Mouse (Mus musculus) CD4-positive, CD25-positive, alpha-beta regulatory T cell, adult 9 weeks (primary cell): ENCODE results near the gene Alyref. TPM values are rescaled to one million over a fixed set of nuclear protein-coding genes. Genes with fewer than 3 reads are reported as not detected.

Source experiments
- polyA plus RNA-seq: library from polyadenylated mRNA; unstranded; fragments of 100-300 nt; shearing (Covaris generic); gene quantifications from one replicate; pipeline ENCODE4 v1.2.1, GENCODE M21; 2017

Gene Alyref
- polyA plus RNA-seq: 3.4 TPM

GRCm38 (mm10) chr11:120598283-120598989, at the start of gene Alyref, which contains the start of gene Anapc11:
Gene Alyref (minus strand): TSS chr11:120598365.
Gene Anapc11 (plus strand): TSS chr11:120598421.

DNA sequence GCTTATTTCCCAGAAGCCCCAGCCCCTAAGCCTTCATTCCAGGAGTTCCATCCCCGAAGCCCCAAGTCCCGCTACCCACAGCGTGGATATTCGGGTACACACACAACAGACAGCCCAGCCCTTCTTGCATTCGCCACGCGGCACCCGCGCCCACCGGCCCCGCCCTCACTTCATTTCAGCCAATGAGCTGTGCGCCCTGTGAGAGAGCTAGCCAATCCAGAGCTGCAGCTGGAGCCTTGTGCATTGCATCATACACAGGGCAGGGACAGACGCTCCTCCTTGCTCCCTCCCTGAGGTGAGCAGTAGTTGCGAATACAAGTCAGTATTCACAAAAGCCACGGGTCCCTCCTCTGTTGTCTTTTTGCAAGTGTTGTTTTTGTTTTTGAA, 45.4 kb upstream of the Alyref start, which contains the start of gene Pycr1:
Gene Pycr1, minus strand, starts transcription at position 169 of the 387 bp plus-strand sequence.

GRCm38 (mm10) chr11:120633520-120634343, 35.6 kb upstream of the Alyref start, which contains the start of gene Mafg:
Gene Mafg (minus strand): TSS chr11:120633600.

GRCm38 (mm10) chr11:120625152-120625775, 27.1 kb upstream of the Alyref start, which contains the start of gene Sirt7:
Gene Sirt7 (minus strand): TSS chr11:120625240.

GRCm38 (mm10) chr11:120617519-120618112, 19.5 kb upstream of the Alyref start, which contains the start of gene Pcyt2:
Gene Pcyt2 (minus strand): TSS chr11:120617936.

DNA sequence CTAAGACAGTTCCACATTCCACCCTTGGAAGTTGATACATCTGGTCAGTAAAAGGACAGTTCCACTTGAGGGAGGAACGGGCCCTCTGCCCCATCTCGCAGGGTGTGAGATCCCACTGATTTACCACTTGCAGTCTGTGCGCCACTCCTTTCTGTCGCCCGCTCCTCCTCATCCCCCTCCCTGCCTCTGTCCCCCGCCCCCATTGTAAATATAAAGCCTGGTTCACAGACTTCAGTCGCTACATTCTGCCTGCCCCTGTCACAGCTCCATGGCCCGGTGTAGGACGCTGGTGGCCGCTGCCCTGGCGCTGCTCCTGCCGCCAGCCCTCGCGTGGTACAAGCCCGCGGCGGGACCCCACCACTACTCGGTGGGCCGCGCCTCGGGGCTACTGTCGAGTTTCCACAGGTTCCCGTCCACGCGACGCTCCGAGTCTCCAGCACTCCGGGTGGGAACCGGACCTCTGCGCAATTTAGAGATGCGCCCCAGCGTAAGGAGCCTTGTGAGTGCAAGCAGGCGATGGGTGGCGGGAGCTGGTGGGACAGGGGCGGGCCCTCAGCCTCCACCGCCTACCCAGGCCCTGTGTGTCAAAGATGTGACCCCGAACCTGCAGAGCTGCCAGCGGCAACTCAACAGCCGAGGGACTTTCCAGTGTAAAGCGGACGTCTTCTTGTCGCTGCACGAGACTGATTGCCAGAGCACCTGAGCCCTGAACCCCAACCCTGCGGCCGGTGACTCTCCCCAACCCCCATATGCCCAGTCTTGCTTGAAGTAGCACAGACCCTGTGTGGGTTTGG, 10.3 kb upstream of the Alyref start, which contains the start of gene Npb:
Gene Npb, plus strand, starts transcription at position 237 of the 794 bp plus-strand sequence.

GRCm38 (mm10) chr11:120581490-120582267, 16.5 kb downstream of the Alyref start, which contains the start of gene Arhgdia:
Gene Arhgdia (minus strand): TSS chr11:120581624.

GRCm38 (mm10) chr11:120572752-120573584, 25.2 kb downstream of the Alyref start, which contains the start of gene P4hb:
Gene P4hb (minus strand): TSS chr11:120573253.

DNA sequence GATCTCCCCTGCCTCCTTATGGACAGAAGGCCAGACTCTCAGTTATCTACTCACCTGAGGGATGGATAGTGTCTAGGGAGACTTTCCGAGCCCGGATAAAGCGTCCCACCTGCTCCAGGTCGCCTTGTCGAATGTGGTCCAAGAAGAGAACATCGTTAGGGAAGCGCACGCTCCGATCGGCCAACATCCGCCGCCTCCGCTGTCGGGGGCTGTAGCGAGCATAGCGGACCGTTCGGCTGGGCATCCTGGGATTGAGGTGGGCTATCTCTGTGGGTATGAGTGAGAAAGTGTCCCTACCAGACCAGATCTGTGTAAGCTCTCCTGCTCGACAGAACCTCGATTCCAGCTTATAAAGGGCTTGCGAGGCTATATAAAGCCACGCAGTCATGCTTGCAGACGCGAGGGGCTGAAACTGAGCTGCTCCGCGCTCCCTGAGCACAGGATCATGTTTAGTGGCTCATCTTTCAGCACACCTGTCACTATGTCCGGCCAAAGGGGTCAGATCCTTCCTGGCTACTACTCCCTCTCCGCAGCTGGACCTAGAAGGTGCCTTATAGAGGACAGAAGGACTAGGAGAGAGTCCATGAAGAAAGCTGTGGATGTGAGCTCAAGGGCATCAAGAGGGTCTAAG, 47.2 kb downstream of the Alyref start, which contains the start of gene Ppp1r27:
Gene Ppp1r27, minus strand, starts transcription at position 323 of the 631 bp plus-strand sequence.

DNA sequence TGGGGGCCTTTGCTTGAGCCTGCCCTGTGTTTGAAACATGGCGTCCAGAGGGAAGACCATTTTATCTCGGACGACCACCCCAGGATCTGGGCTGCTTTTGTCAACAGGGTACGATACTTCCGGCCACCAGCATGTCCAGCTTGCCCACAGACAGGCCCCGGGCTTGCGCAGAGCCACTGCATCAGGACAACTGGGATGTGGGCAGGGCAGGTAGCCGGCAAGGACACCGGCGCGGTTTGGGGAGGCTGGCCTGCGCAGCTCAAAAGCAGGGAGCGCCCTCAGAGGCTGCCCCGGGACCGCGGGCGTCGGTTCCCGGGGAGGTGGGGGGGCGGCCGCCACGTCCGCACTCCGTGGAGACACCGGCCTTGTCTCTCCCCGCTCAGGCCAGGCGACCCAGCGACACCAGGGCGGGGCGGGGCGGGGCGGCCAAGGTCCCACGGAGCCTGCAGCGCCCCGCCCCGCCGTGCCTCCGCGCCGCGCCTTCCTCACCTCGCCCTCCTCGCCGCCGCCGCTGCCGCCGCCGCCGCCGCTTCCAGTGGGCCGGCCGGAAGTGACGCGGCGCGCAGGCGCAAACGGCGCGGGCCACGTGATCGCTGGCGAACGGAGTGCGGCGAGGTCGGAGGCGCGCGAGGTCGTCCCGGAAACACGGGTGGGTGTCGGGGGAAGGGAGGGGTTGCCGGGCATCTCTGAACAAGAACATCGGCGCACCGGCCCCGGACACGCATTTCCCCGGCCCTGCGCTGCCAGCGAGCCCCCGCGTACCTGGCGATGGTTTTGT, 48.8 kb downstream of the Alyref start, which contains the start of gene Mcrip1:
Gene Mcrip1, minus strand, starts transcription at position 560 of the 778 bp plus-strand sequence.

Other genes with a start within 250 kb of the Alyref start
- 2,599 TPM for gene Actg1, start 249.8 kb downstream of the Alyref start, polyA plus RNA-seq
- gene Fscn2, start 236.8 kb downstream of the Alyref start, polyA plus RNA-seq: 0.16 TPM
- gene Faap100, start 219.6 kb downstream of the Alyref start, polyA plus RNA-seq: 29.3 TPM
- 7.2 TPM for gene Nploc4, start 160.7 kb downstream of the Alyref start, polyA plus RNA-seq
- gene Tspan10, start 155.7 kb downstream of the Alyref start, polyA plus RNA-seq: not detected
- gene Pde6g, start 144.9 kb downstream of the Alyref start, polyA plus RNA-seq: 0.30 TPM
- 5.6 TPM for gene Oxld1, start 140.3 kb downstream of the Alyref start, polyA plus RNA-seq
- 50.8 TPM for gene Ccdc137, start 140.2 kb downstream of the Alyref start, polyA plus RNA-seq
- gene Arl16, start 130.8 kb downstream of the Alyref start, polyA plus RNA-seq: 42.3 TPM
- gene Mrpl12, start 113.8 kb downstream of the Alyref start, polyA plus RNA-seq: 84.8 TPM
- 12.9 TPM for gene Slc25a10, start 106.5 kb downstream of the Alyref start, polyA plus RNA-seq
- gene Gcgr, start 67.7 kb downstream of the Alyref start, polyA plus RNA-seq: not detected
- gene Mcrip1, start 48.6 kb downstream of the Alyref start, polyA plus RNA-seq: 95.6 TPM
- not detected for gene Ppp1r27, start 47.2 kb downstream of the Alyref start, polyA plus RNA-seq
- gene P4hb, start 25.1 kb downstream of the Alyref start, polyA plus RNA-seq: 224 TPM
- gene Arhgdia, start 16.7 kb downstream of the Alyref start, polyA plus RNA-seq: 899 TPM
- 147 TPM for gene Anapc11, start 56 bp upstream of the Alyref start, polyA plus RNA-seq
- 0.92 TPM for gene Npb, start 10.1 kb upstream of the Alyref start, polyA plus RNA-seq
- gene Pcyt2, start 19.6 kb upstream of the Alyref start, polyA plus RNA-seq: 206 TPM
- 128 TPM for gene Sirt7, start 26.9 kb upstream of the Alyref start, polyA plus RNA-seq
- gene Mafg, start 35.2 kb upstream of the Alyref start, polyA plus RNA-seq: 8.0 TPM
- gene Pycr1, start 45.4 kb upstream of the Alyref start, polyA plus RNA-seq: 0.72 TPM
- 0.40 TPM for gene Myadml2, start 49.8 kb upstream of the Alyref start, polyA plus RNA-seq
- gene Notum, start 62.8 kb upstream of the Alyref start, polyA plus RNA-seq: not detected
- 104 TPM for gene Aspscr1, start 74.6 kb upstream of the Alyref start, polyA plus RNA-seq
- 146 TPM for gene Cenpx, start 115.4 kb upstream of the Alyref start, polyA plus RNA-seq
- gene Lrrc45, start 115.6 kb upstream of the Alyref start, polyA plus RNA-seq: 75.0 TPM
- 0.63 TPM for gene Rac3, start 123.1 kb upstream of the Alyref start, polyA plus RNA-seq
- gene Dcxr, start 128.9 kb upstream of the Alyref start, polyA plus RNA-seq: 26.8 TPM
- gene Cbr2, start 133.7 kb upstream of the Alyref start, polyA plus RNA-seq: not detected
- 10.3 TPM for gene Hmga1b, start 164.4 kb upstream of the Alyref start, polyA plus RNA-seq
- gene Rfng, start 185.8 kb upstream of the Alyref start, polyA plus RNA-seq: 1.8 TPM
- 183 TPM for gene Gps1, start 185.9 kb upstream of the Alyref start, polyA plus RNA-seq
- gene Dus1l, start 198.0 kb upstream of the Alyref start, polyA plus RNA-seq: 50.4 TPM
- gene Fasn, start 226.2 kb upstream of the Alyref start, polyA plus RNA-seq: 50.9 TPM